Mouse (Mus musculus): ENCODE results near the gene Polr2c. TPM values are rescaled to one million over a fixed set of nuclear protein-coding genes. Genes with fewer than 3 reads are reported as not detected.

Gene Polr2c
- total and polyA plus RNA-seq, 2 experiments from 2014 or later, result 112 to 121 TPM

- no peaks in the 10 kb centered on the region for H3K9me3 ChIP-seq (replicated peaks; ENCODE audit: control insufficient read depth, low read length)
- no peaks in the 10 kb centered on the region for H3K27me3 ChIP-seq (ENCODE audit: control insufficient read depth, insufficient read depth, low read length)
- peak overlapping the region; percentile 87; the same call in 1 of the 2 replicates for H3K9ac ChIP-seq (replicated peaks; ENCODE audit: low read depth, low read length)
- WGBS, result 28% methylated on average over 5 of the region's 5 CpGs
- peaks cover 8% of the 10 kb centered on the region for H3K4me1 ChIP-seq (ENCODE audit: control insufficient read depth, insufficient read depth)
- no peak overlapping the region for H3K27ac ChIP-seq (ENCODE audit: low read depth)
- peak overlapping the region; percentile 78; the same call in 1 of the 2 replicates for H3K4me2 ChIP-seq (ENCODE audit: low read depth, low read length)
- DNase-seq (ENCODE audit: low spot score) (no peak), ATAC-seq (ENCODE audit: insufficient read depth, low read depth) (0 out of 2 replicates have a peak, but pooled peaks have one; percentile 3)
- TF ChIP-seq EP300 (IDR thresholded peaks at IDR 0.05; ENCODE audit: low read depth) (no peak), CTCF (IDR thresholded peaks at IDR 0.05; ENCODE audit: low read depth) (no peak)
- H3K4me3 ChIP-seq (ENCODE audit: low read depth, low read length), result peak overlapping the region; percentile 81; the same call in 1 of the 2 replicates
- peaks cover 36% of the 10 kb centered on the region for H3K36me3 ChIP-seq (replicated peaks; ENCODE audit: control insufficient read depth, insufficient read depth, low read length)
Observed at GRCm38 (mm10) chr8:94857011-94857345, 272 bp upstream of the Polr2c start.

DNA sequence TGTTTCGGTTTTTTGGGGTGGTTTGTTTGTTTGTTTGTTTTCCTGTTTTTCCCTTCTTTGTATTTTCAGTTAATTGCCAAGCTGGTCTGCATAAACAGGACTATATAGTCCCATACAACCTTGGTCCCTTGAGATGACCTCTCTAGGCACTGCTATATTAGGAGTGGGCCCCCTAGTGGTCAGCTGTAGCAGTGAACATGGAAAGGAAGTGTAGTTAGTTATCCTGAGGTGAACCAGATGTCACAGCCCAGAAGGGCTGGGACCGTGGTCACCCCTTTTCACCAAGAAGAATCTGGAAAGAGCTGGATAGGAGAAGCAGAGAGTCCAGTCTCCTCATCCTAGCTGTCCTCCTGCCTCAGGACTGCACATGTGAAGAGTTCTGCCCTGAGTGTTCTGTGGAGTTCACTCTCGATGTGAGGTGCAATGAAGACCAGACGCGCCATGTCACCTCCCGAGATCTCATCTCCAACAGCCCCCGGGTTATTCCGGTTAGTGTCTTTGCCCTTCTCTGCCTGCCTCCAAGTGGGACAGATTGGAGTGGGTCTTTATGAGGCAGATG lies 4.2 kb downstream of the Polr2c start:
- peak; percentile 78 for DNase-seq (ENCODE audit: low spot score)
- H3K27ac ChIP-seq (ENCODE audit: low read depth), result no peak overlapping the region
- H3K4me1 ChIP-seq (ENCODE audit: control insufficient read depth, insufficient read depth), result peaks cover 8% of the 10 kb centered on the region
- H3K9me3 ChIP-seq (replicated peaks; ENCODE audit: control insufficient read depth, low read length), result no peaks in the 10 kb centered on the region
- H3K9ac ChIP-seq (replicated peaks; ENCODE audit: low read depth, low read length), result no peak overlapping the region
- 67% methylated on average over 8 of the region's 8 CpGs for WGBS
- H3K4me3 ChIP-seq (ENCODE audit: low read depth, low read length), result no peak overlapping the region
- peak; percentile 47; the same call in 1 of the 2 replicates for ATAC-seq (ENCODE audit: insufficient read depth, low read depth)
- no peaks in the 10 kb centered on the region for H3K27me3 ChIP-seq (ENCODE audit: control insufficient read depth, insufficient read depth, low read length)
- no peak overlapping the region for H3K4me2 ChIP-seq (ENCODE audit: low read depth, low read length)
- no peak for TF ChIP-seq EP300 (IDR thresholded peaks at IDR 0.05; ENCODE audit: low read depth)
- TF ChIP-seq CTCF (IDR thresholded peaks at IDR 0.05; ENCODE audit: low read depth), result peak; percentile 93
- peaks cover 46% of the 10 kb centered on the region for H3K36me3 ChIP-seq (replicated peaks; ENCODE audit: control insufficient read depth, insufficient read depth, low read length)

- no peak for TF ChIP-seq EP300 (IDR thresholded peaks at IDR 0.05; ENCODE audit: low read depth)
- Histone ChIP-seq H3K9me3 (replicated peaks; ENCODE audit: control insufficient read depth, low read length) (no peaks in the 10 kb centered on the region), H3K4me3 (ENCODE audit: low read depth, low read length) (no peak overlapping the region), H3K4me2 (ENCODE audit: low read depth, low read length) (no peak overlapping the region), H3K27ac (ENCODE audit: low read depth) (peak overlapping the region; percentile 44), H3K4me1 (ENCODE audit: control insufficient read depth, insufficient read depth) (peaks cover 8% of the 10 kb centered on the region), H3K27me3 (ENCODE audit: control insufficient read depth, insufficient read depth, low read length) (no peaks in the 10 kb centered on the region), H3K36me3 (replicated peaks; ENCODE audit: control insufficient read depth, insufficient read depth, low read length) (peaks cover 57% of the 10 kb centered on the region), H3K9ac (replicated peaks; ENCODE audit: low read depth, low read length) (no peak overlapping the region)
- WGBS, result 69% methylated on average over 12 of the region's 12 CpGs
- ATAC-seq (ENCODE audit: insufficient read depth, low read depth) (peak; percentile 50), DNase-seq (ENCODE audit: low spot score) (peak; percentile 39)
Observed at GRCm38 (mm10) chr8:94862487-94863220, 5.4 kb downstream of the Polr2c start.

GRCm38 (mm10) chr8:94863897-94864673 lies 6.8 kb downstream of the Polr2c start:
- H3K4me1 ChIP-seq (ENCODE audit: control insufficient read depth, insufficient read depth), result peaks cover 2% of the 10 kb centered on the region
- H3K4me2 ChIP-seq (ENCODE audit: low read depth, low read length), result no peak overlapping the region
- H3K27me3 ChIP-seq (ENCODE audit: control insufficient read depth, insufficient read depth, low read length), result no peaks in the 10 kb centered on the region
- H3K27ac ChIP-seq (ENCODE audit: low read depth), result 0 out of 2 replicates have a peak overlapping the region, but pooled peaks have one; percentile 25
- WGBS, result 64% methylated on average over 10 of the region's 10 CpGs
- H3K9me3 ChIP-seq (replicated peaks; ENCODE audit: control insufficient read depth, low read length), result no peaks in the 10 kb centered on the region
- H3K9ac ChIP-seq (replicated peaks; ENCODE audit: low read depth, low read length), result no peak overlapping the region
- peaks cover 57% of the 10 kb centered on the region for H3K36me3 ChIP-seq (replicated peaks; ENCODE audit: control insufficient read depth, insufficient read depth, low read length)
- no peak overlapping the region for H3K4me3 ChIP-seq (ENCODE audit: low read depth, low read length)
- TF ChIP-seq CTCF (IDR thresholded peaks at IDR 0.05; ENCODE audit: low read depth) (peak; percentile 11; the same call in 1 of the 2 replicates), EP300 (IDR thresholded peaks at IDR 0.05; ENCODE audit: low read depth) (no peak)
- ATAC-seq (ENCODE audit: insufficient read depth, low read depth) (no peak), DNase-seq (ENCODE audit: low spot score) (no peak)

GRCm38 (mm10) chr8:94865292-94865691 lies 8.0 kb downstream of the Polr2c start:
- TF ChIP-seq CTCF (IDR thresholded peaks at IDR 0.05; ENCODE audit: low read depth), result no peak
- Histone ChIP-seq H3K27ac (ENCODE audit: low read depth) (no peak overlapping the region), H3K4me2 (ENCODE audit: low read depth, low read length) (no peak overlapping the region), H3K9me3 (replicated peaks; ENCODE audit: control insufficient read depth, low read length) (no peaks in the 10 kb centered on the region), H3K27me3 (ENCODE audit: control insufficient read depth, insufficient read depth, low read length) (no peaks in the 10 kb centered on the region), H3K4me3 (ENCODE audit: low read depth, low read length) (no peak overlapping the region), H3K36me3 (replicated peaks; ENCODE audit: control insufficient read depth, insufficient read depth, low read length) (peaks cover 60% of the 10 kb centered on the region), H3K4me1 (ENCODE audit: control insufficient read depth, insufficient read depth) (peaks cover 12% of the 10 kb centered on the region), H3K9ac (replicated peaks; ENCODE audit: low read depth, low read length) (no peak overlapping the region)
- DNase-seq (ENCODE audit: low spot score), result no peak
- no peak for ATAC-seq (ENCODE audit: insufficient read depth, low read depth)
- WGBS, result 76% methylated on average over 10 of the region's 10 CpGs
